Mouse (Mus musculus) cerebellum, adult 9-10 months (tissue): ENCODE results near the gene Il23r.
A peak's percentile ranks its signal among the peaks of the same experiment; 100 is the strongest.
"Not testable (repeated sequence)": the region's sequence is repeated elsewhere in the genome, so short reads cannot be mapped to it uniquely, and the experiment has no call there.

Source experiments
- DNase-seq: peaks from one replicate; pipeline ENCODE4 v3.0.0; 2022

Il23r gene

GRCm38 (mm10) chr6:67491755-67492154 lies at the start of gene Il23r:
Gene Il23r, minus strand, starts transcription at chr6:67491855.
- DNase-seq, result no peak

- no peak for DNase-seq
These were observed 44.1 kb upstream of the Il23r start, which contains the start of gene Tacstd2 for GRCm38 (mm10) chr6:67535777-67536054. Gene Tacstd2, minus strand, starts transcription at chr6:67535796.

GRCm38 (mm10) chr6:67535005-67535776 lies 43.5 kb upstream of the Il23r start:
- DNase-seq, result no peak

- DNase-seq, result no peak
These were observed 42.7 kb upstream of the Il23r start for GRCm38 (mm10) chr6:67534191-67535004.

GRCm38 (mm10) chr6:67532665-67533440 lies 41.2 kb upstream of the Il23r start:
- DNase-seq, result no peak

- DNase-seq, result no peak
These were observed 40.1 kb upstream of the Il23r start for GRCm38 (mm10) chr6:67531822-67532162.

GRCm38 (mm10) chr6:67530992-67531821 lies 39.6 kb upstream of the Il23r start:
- DNase-seq, result no peak

- DNase-seq, result no peak
These were observed 34.7 kb upstream of the Il23r start for GRCm38 (mm10) chr6:67526356-67526755.

GRCm38 (mm10) chr6:67510752-67511151 lies 19.1 kb upstream of the Il23r start:
- DNase-seq, result no peak

GRCm38 (mm10) chr6:67501938-67502337 lies 10.3 kb upstream of the Il23r start:
- DNase-seq, result not testable (repeated sequence)

- DNase-seq, result no peak
These were observed 10.6 kb downstream of the Il23r start for GRCm38 (mm10) chr6:67481012-67481411.

- no peak for DNase-seq
These were observed 20.4 kb downstream of the Il23r start for GRCm38 (mm10) chr6:67471242-67471641.

- DNase-seq, result no peak
These were observed 32.2 kb downstream of the Il23r start for GRCm38 (mm10) chr6:67459424-67459823.

- DNase-seq, result peak; percentile 4
These were observed 40.3 kb downstream of the Il23r start for GRCm38 (mm10) chr6:67451330-67451729.

- no peak for DNase-seq
These were observed 45.8 kb downstream of the Il23r start for GRCm38 (mm10) chr6:67445866-67446265.

GRCm38 (mm10) chr6:67443124-67443523 lies 48.5 kb downstream of the Il23r start:
- no peak for DNase-seq

GRCm38 (mm10) chr6:67437814-67438385 lies 53.8 kb downstream of the Il23r start:
- no peak for DNase-seq

GRCm38 (mm10) chr6:67437028-67437427 lies 54.6 kb downstream of the Il23r start:
- DNase-seq, result no peak

GRCm38 (mm10) chr6:67436295-67436694 lies 55.4 kb downstream of the Il23r start:
- DNase-seq, result no peak

- DNase-seq, result no peak
These were observed 55.9 kb downstream of the Il23r start for GRCm38 (mm10) chr6:67435711-67436110.

- no peak for DNase-seq
These were observed 56.8 kb downstream of the Il23r start for GRCm38 (mm10) chr6:67434755-67435452.

- DNase-seq, result no peak
These were observed 59.8 kb downstream of the Il23r start for GRCm38 (mm10) chr6:67431808-67432207.
